25 mouse cellular contexts compared by ENCODE assay signal in the genomic region with DNA sequence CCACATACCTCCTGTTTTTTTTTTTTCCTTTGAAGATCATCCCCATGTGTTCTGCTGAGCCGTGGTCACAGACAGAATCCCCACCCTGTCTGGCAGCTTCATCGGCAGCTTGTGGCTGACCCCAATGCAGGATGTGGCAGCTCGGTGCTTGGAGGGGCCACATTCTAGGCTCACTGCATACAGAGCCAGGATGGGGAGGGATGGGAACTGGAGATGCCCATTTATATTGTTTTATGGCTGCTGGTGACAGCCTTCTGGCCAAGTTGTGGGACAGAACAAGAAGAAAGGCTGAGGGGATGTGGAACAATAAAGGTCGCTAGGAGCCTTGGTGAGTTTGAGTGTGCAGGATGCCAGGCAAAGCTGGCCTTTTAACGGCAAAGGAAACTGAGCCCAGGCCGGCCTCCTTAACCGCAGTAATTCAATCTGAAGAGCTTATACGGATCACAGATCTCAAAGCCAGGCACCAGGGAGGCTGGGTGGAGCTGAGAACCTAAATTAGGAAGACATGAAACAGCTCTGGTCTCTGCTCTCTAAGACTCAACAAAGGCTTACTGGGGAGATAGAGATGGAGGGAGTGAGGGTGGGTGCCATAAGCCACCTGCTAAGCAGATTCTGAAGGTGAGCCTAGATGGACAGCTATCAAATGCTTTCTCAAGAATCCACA.
A peak's percentile ranks its signal among the peaks of the same experiment; 100 is the strongest.
DNase-seq lines count a peak whose midpoint lies in the region; ATAC-seq and TF ChIP-seq lines count a peak whose summit lies in the region.
"Had no signal": no experiment of that assay in that cellular context is flagged by ENCODE, and none has a peak within 500 bp of the region (broad histone marks: within the 10 kb centered on the region; RNA-seq: fewer than 3 reads in every experiment).

No protein-coding gene starts in this region.

- DNase-seq in heart, postnatal 14 days, result no peak
- peak; percentile 82 for DNase-seq in kidney, postnatal 0 days (ENCODE audit: low spot score)
- no peak for DNase-seq in kidney, adult 2 months
- peak; percentile 19 for DNase-seq in embryonic facial prominence, embryonic 10.5 days (ENCODE audit: low spot score)
- DNase-seq in thymus, postnatal 4 days, result no peak
- DNase-seq: adrenal gland, postnatal 10 days; cerebellum, adult 2 months; cerebellum, postnatal 36 days; gastrocnemius, postnatal 14 days; kidney, adult 9 months; lung, postnatal 36 days; right cerebral cortex, postnatal 14 days; thymus, adult 2 months had no signal

- 43% methylated on average over 8 of the region's 8 CpGs for WGBS in heart, embryonic 16.5 days
- 12% methylated on average over 8 of the region's 8 CpGs for WGBS in kidney, postnatal 0 days
- WGBS in kidney, adult 2 months, result 28% methylated on average over 8 of the region's 8 CpGs
- 55% methylated on average over 8 of the region's 8 CpGs for WGBS in embryonic facial prominence, embryonic 10.5 days

- H3K27ac ChIP-seq in heart, embryonic 16.5 days (ENCODE audit: low read length), result no peak overlapping the region
- peak overlapping the region; percentile 27; the same call in 1 of the 2 replicates for H3K27ac ChIP-seq in kidney, postnatal 0 days
- H3K27ac ChIP-seq in kidney, adult 2 months (ENCODE audit: insufficient read depth, low read depth, low read length), result no peak overlapping the region
- H3K27ac ChIP-seq in embryonic facial prominence, embryonic 10.5 days (replicated peaks), result no peak overlapping the region
- H3K27ac ChIP-seq: embryonic facial prominence, embryonic 13.5 days; forebrain, embryonic 15.5 days; hindbrain, embryonic 13.5 days; limb, embryonic 15.5 days; liver, embryonic 14.5 days; midbrain, embryonic 15.5 days; stomach, postnatal 0 days had no signal

- no peak for TF ChIP-seq CTCF in kidney, postnatal 0 days (IDR thresholded peaks at IDR 0.05; ENCODE audit: low read depth)
- no peak for TF ChIP-seq CTCF in kidney, adult 2 months (conservative IDR thresholded peaks at IDR 0.05; ENCODE audit: insufficient read depth, insufficient read length, low read depth, low read length)

- H3K9me3 ChIP-seq in heart, embryonic 16.5 days (replicated peaks; ENCODE audit: control insufficient read depth, low read length), result no peaks in the 10 kb centered on the region
- no peaks in the 10 kb centered on the region for H3K9me3 ChIP-seq in kidney, postnatal 0 days (replicated peaks; ENCODE audit: low read length)
- H3K9me3 ChIP-seq in embryonic facial prominence, embryonic 10.5 days, result peaks cover 2% of the 10 kb centered on the region; the same call in 1 of the 2 replicates
- H3K9me3 ChIP-seq: forebrain, embryonic 15.5 days; limb, embryonic 15.5 days; megakaryocyte, embryonic 14.5 days; midbrain, embryonic 15.5 days had no signal

- H3K36me3 ChIP-seq in heart, embryonic 16.5 days (ENCODE audit: control insufficient read depth, insufficient read depth), result no peaks in the 10 kb centered on the region
- H3K36me3 ChIP-seq in kidney, postnatal 0 days (ENCODE audit: insufficient read depth, low read length), result no peaks in the 10 kb centered on the region
- H3K36me3 ChIP-seq in kidney, adult 2 months (ENCODE audit: control insufficient read depth, insufficient read depth, low read length), result no peaks in the 10 kb centered on the region
- no peaks in the 10 kb centered on the region for H3K36me3 ChIP-seq in embryonic facial prominence, embryonic 10.5 days (replicated peaks)
- H3K36me3 ChIP-seq: embryonic facial prominence, embryonic 13.5 days; forebrain, embryonic 15.5 days; hindbrain, embryonic 13.5 days; limb, embryonic 15.5 days; midbrain, embryonic 15.5 days had no signal

- no peak for TF ChIP-seq POLR2A in kidney, adult 2 months (IDR thresholded peaks at IDR 0.05; ENCODE audit: low read depth, low read length)

- H3K9ac ChIP-seq in heart, embryonic 16.5 days (ENCODE audit: low read length), result no peak overlapping the region
- no peak overlapping the region for H3K9ac ChIP-seq in kidney, postnatal 0 days (ENCODE audit: low read depth, low read length)
- H3K9ac ChIP-seq: embryonic facial prominence, embryonic 13.5 days; forebrain, embryonic 15.5 days; hindbrain, embryonic 13.5 days; limb, embryonic 15.5 days; liver, embryonic 14.5 days; lung, embryonic 14.5 days; midbrain, embryonic 15.5 days had no signal

- peaks cover 4% of the 10 kb centered on the region; the same call in 1 of the 2 replicates for H3K4me1 ChIP-seq in heart, embryonic 16.5 days (ENCODE audit: control insufficient read depth, insufficient read depth, low read length)
- H3K4me1 ChIP-seq in kidney, postnatal 0 days (replicated peaks; ENCODE audit: insufficient read depth, low read length), result no peaks in the 10 kb centered on the region; the same call in 1 of the 2 replicates
- H3K4me1 ChIP-seq in kidney, adult 2 months (ENCODE audit: control insufficient read depth, insufficient read depth, low read length), result no peaks in the 10 kb centered on the region
- H3K4me1 ChIP-seq in embryonic facial prominence, embryonic 10.5 days, result peaks cover 27% of the 10 kb centered on the region
- H3K4me1 ChIP-seq: forebrain, embryonic 15.5 days had no signal

- ATAC-seq in heart, embryonic 16.5 days (replicated peaks; ENCODE audit: extremely low read depth, insufficient read depth, low FRiP score), result no peak
- ATAC-seq in kidney, postnatal 0 days (replicated peaks; ENCODE audit: low FRiP score, low read depth), result peak; percentile 71
- ATAC-seq in hematopoietic stem cell, adult 5-6 weeks (replicated peaks in 1 of 2; ENCODE audit: insufficient read depth in 1 of 2, low FRiP score in 2 of 2, low TSS enrichment in 1 of 2, low read depth in 1 of 2, poor library complexity in 2 of 2, severe bottlenecking in 2 of 2), result peak; percentile 34 to 65; a peak in 2 of 4 replicates
- ATAC-seq: forebrain, embryonic 15.5 days; inflammation-experienced regulatory T-cells, adult 6 months had no signal

- no peak overlapping the region for H3K4me3 ChIP-seq in heart, embryonic 16.5 days (ENCODE audit: low read length)
- no peak overlapping the region for H3K4me3 ChIP-seq in kidney, postnatal 0 days (replicated peaks; ENCODE audit: low read depth, low read length)
- no peak overlapping the region for H3K4me3 ChIP-seq in kidney, adult 2 months (ENCODE audit: insufficient read depth, low read depth, low read length)
- no peak overlapping the region for H3K4me3 ChIP-seq in embryonic facial prominence, embryonic 10.5 days
- H3K4me3 ChIP-seq: embryonic facial prominence, embryonic 13.5 days; forebrain, embryonic 15.5 days; hindbrain, embryonic 13.5 days; limb, embryonic 15.5 days; megakaryocyte, embryonic 14.5 days; midbrain, embryonic 15.5 days had no signal

- H3K27me3 ChIP-seq in heart, embryonic 16.5 days (ENCODE audit: control insufficient read depth, insufficient read depth, low read length), result peaks cover 3% of the 10 kb centered on the region; the same call in 1 of the 2 replicates
- no peaks in the 10 kb centered on the region for H3K27me3 ChIP-seq in kidney, postnatal 0 days (ENCODE audit: insufficient read depth, low read length)
- no peaks in the 10 kb centered on the region for H3K27me3 ChIP-seq in kidney, adult 2 months (replicated peaks; ENCODE audit: control insufficient read depth, insufficient read depth, low read length)
- H3K27me3 ChIP-seq in embryonic facial prominence, embryonic 10.5 days (replicated peaks; ENCODE audit: low read depth, poor library complexity, severe bottlenecking), result no peaks in the 10 kb centered on the region
- H3K27me3 ChIP-seq: forebrain, embryonic 15.5 days; hindbrain, embryonic 13.5 days; limb, embryonic 15.5 days; midbrain, embryonic 15.5 days had no signal

- H3K4me2 ChIP-seq in heart, embryonic 16.5 days (ENCODE audit: low read depth, low read length), result peak overlapping the region; percentile 37; the same call in 1 of the 2 replicates
- H3K4me2 ChIP-seq in kidney, postnatal 0 days (ENCODE audit: low read length), result no peak overlapping the region
- H3K4me2 ChIP-seq: embryonic facial prominence, embryonic 13.5 days; forebrain, embryonic 15.5 days; hindbrain, embryonic 13.5 days; limb, embryonic 15.5 days; lung, embryonic 14.5 days; midbrain, embryonic 15.5 days had no signal

- intact Hi-C loops in heart, postnatal 14 days (cut with DNase I), result no loop called here

Comparison
In these comparisons a context has a peak if more than half of its experiments do, and no peak if none do; other contexts are left out.
1. DNase-seq: peak in kidney, postnatal 0 days (single experiment) and embryonic facial prominence, embryonic 10.5 days (single experiment); none in heart, postnatal 14 days (0 of 2), kidney, adult 2 months (single experiment) and thymus, postnatal 4 days (single experiment).